Mouse (Mus musculus) stomach, embryonic 15.5 days (tissue): Measurements from ENCODE around the gene Mertk. TPM values are rescaled to one million over a fixed set of nuclear protein-coding genes. Genes with fewer than 3 reads are reported as not detected.
"Not testable (repeated sequence)": the region's sequence is repeated elsewhere in the genome, so short reads cannot be mapped to it uniquely, and the experiment has no call there.

ENCODE experiments used
- ATAC-seq: fragments of 200-750 bp; cut with Nextera tagmentation; 2 replicates; pipeline ENCODE4 v1.8.0; 2017; ENCODE audit warnings: low read depth, moderate number of reproducible peaks, moderate TSS enrichment; ENCODE audit not compliant: insufficient read depth, low FRiP score
- H3K27ac ChIP-seq: fragments of 300-500 bp; sonication (generic); 2 replicates; pipeline ENCODE4 v1.5.1; 2015; ENCODE audit warnings: mild to moderate bottlenecking, inconsistent platforms
- H3K27me3 ChIP-seq: fragments of 300-500 bp; sonication (generic); replicated peaks from 2 replicates; pipeline ENCODE4 v1.6.1; 2015; ENCODE audit warnings: inconsistent platforms
- H3K36me3 ChIP-seq: fragments of 300-500 bp; sonication (generic); 2 replicates; pipeline ENCODE4 v1.6.1; 2015; ENCODE audit warnings: inconsistent platforms
- H3K4me1 ChIP-seq: fragments of 300-500 bp; sonication (generic); 2 replicates; pipeline ENCODE4 v1.6.1; 2015; ENCODE audit warnings: inconsistent platforms
- H3K4me2 ChIP-seq: fragments of 300-500 bp; sonication (generic); 2 replicates; pipeline ENCODE4 v1.6.1; 2015; ENCODE audit warnings: mild to moderate bottlenecking, inconsistent platforms
- H3K4me3 ChIP-seq: fragments of 300-500 bp; sonication (generic); replicated peaks from 2 replicates; pipeline ENCODE4 v1.5.1; 2015; ENCODE audit warnings: inconsistent platforms
- H3K9ac ChIP-seq: fragments of 300-500 bp; sonication (generic); 2 replicates; pipeline ENCODE4 v1.6.1; 2015; ENCODE audit warnings: inconsistent platforms
- H3K9me3 ChIP-seq: fragments of 300-500 bp; sonication (generic); 2 replicates; pipeline ENCODE4 v1.6.1; 2016; ENCODE audit warnings: inconsistent platforms
- WGBS: fragments of 180-500 bp; shearing (Covaris S2); methylation state at CpG from one replicate; pipeline ENCODE4 v1.1.7; 2015; 5-methylcytosine and 5-hydroxymethylcytosine counted together
- polyA plus RNA-seq: library from polyadenylated mRNA; unstranded; fragments of >200 nt; fragmentation: Nextera tagmentation; extraction: Ambion mirVana; gene quantifications from 2 replicates; pipeline ENCODE4 v1.2.1, GENCODE M21; 2015

Mertk gene
- 6.4 TPM in 2 replicates for polyA plus RNA-seq

DNA sequence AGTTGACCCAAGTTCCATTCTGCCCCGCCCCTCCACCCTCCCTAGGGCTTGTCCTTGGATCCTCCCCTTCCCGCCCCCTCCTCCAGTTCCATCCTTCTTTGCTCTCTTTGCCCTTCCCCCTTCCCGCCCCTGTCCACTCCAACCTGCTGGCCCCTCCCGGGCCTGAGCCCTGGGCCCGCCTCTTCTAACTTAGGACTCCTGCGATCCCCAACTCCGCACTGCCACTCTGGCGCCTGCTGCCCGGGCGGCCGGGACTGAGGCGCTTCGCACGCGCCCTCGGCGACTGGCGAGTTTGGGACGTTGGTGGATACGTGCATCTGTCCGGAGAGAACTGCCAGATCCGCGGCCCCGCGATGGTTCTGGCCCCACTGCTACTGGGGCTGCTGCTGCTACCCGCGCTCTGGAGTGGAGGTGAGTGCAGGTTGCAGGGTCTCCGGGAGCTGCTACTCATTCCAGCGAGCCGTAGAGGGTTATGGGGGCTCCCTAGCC is at the start of gene Mertk:
Gene Mertk, plus strand, starts transcription at position 264 of the 489 bp plus-strand sequence.
- peak; percentile 92 for ATAC-seq
- Histone ChIP-seq H3K4me1 (no peaks in the 10 kb centered on the region; the same call in 1 of the 2 replicates), H3K4me3 (peak within 1 kb of the TSS; percentile 75), H3K9ac (peak within 1 kb of the TSS; percentile 77), H3K27ac (peak within 1 kb of the TSS; percentile 93), H3K9me3 (no peaks in the 10 kb centered on the region), H3K4me2 (peak within 1 kb of the TSS; percentile 80), H3K36me3 (no peaks in the 10 kb centered on the region), H3K27me3 (no peaks in the 10 kb centered on the region)
- WGBS = 0% methylated on average over 30 of the region's 30 CpGs

GRCm38 (mm10) chr2:128680661-128681060 is 18.1 kb upstream of the Mertk start:
- Histone ChIP-seq H3K4me3 (no peak overlapping the region), H3K36me3 (peaks cover 23% of the 10 kb centered on the region), H3K4me2 (no peak overlapping the region), H3K4me1 (no peaks in the 10 kb centered on the region), H3K27me3 (no peaks in the 10 kb centered on the region), H3K27ac (no peak overlapping the region), H3K9me3 (no peaks in the 10 kb centered on the region), H3K9ac (no peak overlapping the region)
- ATAC-seq = no peak
- WGBS = 34% methylated on average over 4 of the region's 4 CpGs

DNA sequence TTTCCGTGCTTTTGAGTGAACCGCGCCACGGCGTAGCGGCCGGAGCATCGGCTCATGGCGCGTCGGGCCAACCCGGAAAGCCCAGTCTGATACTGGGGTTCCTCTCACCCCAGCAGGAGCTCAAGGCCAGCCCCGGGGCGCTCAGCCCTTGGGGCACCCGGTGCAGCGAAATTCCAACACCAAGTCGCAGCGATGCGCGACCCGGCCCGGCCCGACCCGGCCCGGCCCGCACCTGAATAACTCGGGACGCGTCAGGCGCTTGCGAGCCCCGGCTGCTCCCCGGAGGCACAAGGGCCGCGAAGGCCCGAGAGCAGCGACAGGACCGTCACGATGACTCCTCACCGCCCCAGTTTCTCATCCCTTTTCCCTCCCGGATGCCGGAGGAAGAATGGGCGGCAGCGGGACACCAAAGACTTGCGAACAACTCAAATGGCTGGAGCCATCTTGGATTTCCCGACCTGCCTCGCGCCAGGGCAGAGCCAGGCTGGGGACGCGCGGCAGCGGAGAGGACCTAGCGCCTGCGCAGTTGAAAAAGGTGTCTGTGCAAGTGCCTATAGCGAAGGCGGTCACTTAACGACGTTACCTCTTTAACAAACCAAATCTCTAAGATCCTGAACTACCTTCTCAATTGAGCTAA is 11.7 kb upstream of the Mertk start, which contains the start of gene Anapc1:
Gene Anapc1, minus strand, starts transcription at position 471 of the 637 bp plus-strand sequence.
- Histone ChIP-seq H3K9ac (peak within 1 kb of the TSS; percentile 88), H3K4me1 (0 out of 2 replicates have a peak, but pooled peaks cover 6% of the 10 kb centered on the region), H3K36me3 (peaks cover 12% of the 10 kb centered on the region), H3K27me3 (no peaks in the 10 kb centered on the region), H3K4me2 (peak within 1 kb of the TSS; percentile 56), H3K9me3 (no peaks in the 10 kb centered on the region), H3K27ac (peak within 1 kb of the TSS; percentile 88), H3K4me3 (peak within 1 kb of the TSS; percentile 92)
- peak; percentile 98 for ATAC-seq
- WGBS = under 1% methylated on average over 56 of the region's 58 CpGs

DNA sequence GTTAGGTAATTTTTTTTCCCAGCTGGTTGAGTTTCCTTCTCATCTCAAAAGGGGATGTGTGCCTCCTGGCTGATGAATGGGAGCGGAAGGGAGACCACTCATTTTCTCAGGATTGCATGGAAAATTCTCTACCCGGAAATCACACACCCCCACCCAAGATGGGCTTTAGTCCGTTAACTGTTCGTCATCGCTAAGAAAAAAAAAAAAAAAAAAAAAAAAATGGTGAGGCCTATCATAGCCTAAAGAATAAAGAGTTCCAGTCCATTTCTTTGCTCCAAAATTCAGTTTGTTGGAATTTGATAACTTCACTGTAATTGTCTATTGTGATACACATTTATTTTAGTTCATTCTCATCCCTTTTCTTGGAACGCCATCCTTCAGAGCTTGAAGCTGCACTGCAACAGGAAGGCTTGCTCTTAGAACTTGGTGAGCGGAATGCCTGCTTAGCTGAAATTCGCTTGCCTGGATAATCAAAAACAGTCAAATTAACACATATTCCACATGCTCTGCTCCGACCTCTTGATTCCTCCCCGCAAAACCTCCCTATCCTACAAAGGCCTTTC is 11.1 kb upstream of the Mertk start:
- Histone ChIP-seq H3K27ac (peak overlapping the region; percentile 88), H3K9ac (peak overlapping the region; percentile 88; the same call in 1 of the 2 replicates), H3K4me3 (peak overlapping the region; percentile 92), H3K4me1 (0 out of 2 replicates have a peak, but pooled peaks cover 6% of the 10 kb centered on the region), H3K9me3 (no peaks in the 10 kb centered on the region), H3K36me3 (peaks cover 9% of the 10 kb centered on the region; the same call in 1 of the 2 replicates), H3K27me3 (no peaks in the 10 kb centered on the region), H3K4me2 (peak overlapping the region; percentile 56)
- peak; percentile 78 for ATAC-seq
- WGBS = 46% methylated on average over 10 of the region's 10 CpGs

GRCm38 (mm10) chr2:128692336-128692735 is 6.4 kb upstream of the Mertk start:
- Histone ChIP-seq H3K9me3 (no peaks in the 10 kb centered on the region), H3K9ac (no peak overlapping the region), H3K27ac (no peak overlapping the region), H3K4me2 (no peak overlapping the region), H3K27me3 (no peaks in the 10 kb centered on the region), H3K36me3 (no peaks in the 10 kb centered on the region), H3K4me3 (no peak overlapping the region), H3K4me1 (no peaks in the 10 kb centered on the region)
- 65% methylated on average over 14 of the region's 14 CpGs for WGBS
- ATAC-seq = no peak

DNA sequence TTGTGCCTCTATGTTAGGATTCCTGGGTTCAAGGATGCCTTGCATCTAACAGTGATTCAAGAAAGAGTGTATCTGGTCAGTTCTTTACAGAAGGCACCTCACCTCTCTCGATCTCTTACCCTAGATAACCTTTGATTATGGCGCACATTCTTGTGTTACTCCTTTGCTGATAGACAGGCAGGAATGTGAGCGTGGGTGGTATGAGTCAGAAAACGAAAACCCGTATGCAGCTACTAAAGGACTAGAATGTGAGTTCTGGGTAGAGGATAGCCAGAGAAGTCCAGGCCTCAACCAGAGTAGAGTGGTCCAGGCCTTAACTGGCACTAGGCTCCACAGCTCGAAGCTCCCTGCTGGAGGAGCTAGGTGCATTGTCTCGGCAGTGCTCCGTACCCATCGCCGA is 6.0 kb upstream of the Mertk start:
- Histone ChIP-seq H3K27me3 (no peaks in the 10 kb centered on the region), H3K27ac (no peak overlapping the region), H3K9me3 (no peaks in the 10 kb centered on the region), H3K4me2 (no peak overlapping the region), H3K4me1 (no peaks in the 10 kb centered on the region), H3K9ac (no peak overlapping the region), H3K4me3 (no peak overlapping the region), H3K36me3 (no peaks in the 10 kb centered on the region)
- no peak for ATAC-seq
- 79% methylated on average over 10 of the region's 10 CpGs for WGBS

DNA sequence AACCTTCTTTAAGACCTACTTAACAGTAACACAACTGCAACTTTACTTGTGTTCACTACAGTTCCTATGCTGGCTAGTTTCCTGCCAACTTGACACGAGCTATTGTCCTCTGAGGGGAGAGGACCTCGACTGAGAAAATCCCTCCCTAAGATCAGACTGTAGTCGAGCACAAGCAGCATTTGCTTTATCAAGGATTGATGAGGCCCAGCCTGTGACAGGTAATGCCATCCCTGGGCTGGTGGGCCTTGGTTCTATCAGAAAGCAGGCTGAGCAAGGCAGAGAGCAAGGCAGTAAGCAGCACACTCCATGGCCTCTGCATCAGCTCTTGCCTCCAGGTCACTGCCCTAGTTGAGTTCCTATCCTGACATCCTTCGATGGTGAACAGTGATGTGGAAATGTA is 5.5 kb upstream of the Mertk start:
- Histone ChIP-seq H3K36me3 (no peaks in the 10 kb centered on the region), H3K27ac (no peak overlapping the region), H3K4me1 (no peaks in the 10 kb centered on the region), H3K9ac (no peak overlapping the region), H3K27me3 (no peaks in the 10 kb centered on the region), H3K4me3 (no peak overlapping the region), H3K4me2 (no peak overlapping the region), H3K9me3 (no peaks in the 10 kb centered on the region)
- 56% methylated on average over 4 of the region's 4 CpGs for WGBS
- ATAC-seq = no peak

- H3K4me1 ChIP-seq, H3K4me2 ChIP-seq, ATAC-seq, H3K9ac ChIP-seq, H3K4me3 ChIP-seq, H3K36me3 ChIP-seq, H3K27ac ChIP-seq, H3K27me3 ChIP-seq, H3K9me3 ChIP-seq: not testable (repeated sequence)
- 97% methylated on average over 2 of the region's 3 CpGs for WGBS
These were observed 4.9 kb upstream of the Mertk start for GRCm38 (mm10) chr2:128693828-128694227.

DNA sequence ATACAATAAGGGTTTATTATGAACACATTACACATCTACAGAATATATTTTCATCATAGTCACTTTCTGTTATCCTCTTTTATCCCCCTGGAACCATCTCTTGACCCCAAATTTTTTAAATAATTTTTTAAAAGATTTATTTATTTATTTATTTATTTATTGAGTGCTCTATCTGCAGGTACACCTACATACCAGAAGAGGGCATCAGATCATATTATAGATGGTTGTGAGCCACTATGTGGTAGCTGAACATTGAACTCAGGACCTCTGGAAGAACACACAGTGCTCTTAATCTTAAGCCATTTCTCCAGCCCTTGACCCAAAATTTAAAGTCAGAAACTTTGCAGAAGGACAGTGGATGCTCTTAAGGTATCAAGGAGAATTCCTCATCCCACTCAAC is 4.2 kb upstream of the Mertk start:
- Histone ChIP-seq H3K27ac (no peak overlapping the region), H3K27me3 (no peaks in the 10 kb centered on the region), H3K9me3 (no peaks in the 10 kb centered on the region), H3K4me1 (no peaks in the 10 kb centered on the region; the same call in 1 of the 2 replicates), H3K36me3 (no peaks in the 10 kb centered on the region), H3K4me2 (no peak overlapping the region), H3K4me3 (no peak overlapping the region), H3K9ac (no peak overlapping the region)
- no peak for ATAC-seq

DNA sequence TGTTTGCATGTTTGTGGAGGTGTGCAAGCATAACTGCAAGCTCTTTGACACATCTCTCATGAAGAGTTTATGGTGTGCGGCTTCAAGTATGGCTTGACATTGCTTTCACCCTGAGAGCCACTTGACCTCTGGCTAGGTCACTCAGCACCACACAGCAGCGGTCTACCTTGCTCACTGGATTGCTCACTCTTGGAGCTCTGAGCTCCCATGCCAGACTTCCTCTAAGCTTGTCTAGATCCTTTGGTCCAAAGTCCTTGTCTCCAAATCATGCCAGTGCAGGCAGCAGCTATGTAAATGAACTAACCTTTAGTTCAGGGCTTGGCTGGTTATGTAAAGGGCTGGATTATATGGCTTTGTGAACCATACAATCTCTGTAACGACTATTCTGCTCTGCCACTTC is 2.3 kb upstream of the Mertk start:
- H3K4me3 ChIP-seq = no peak overlapping the region
- ATAC-seq = no peak
- H3K36me3 ChIP-seq = no peaks in the 10 kb centered on the region
- WGBS = 72% methylated on average over 3 of the region's 3 CpGs
- H3K27me3 ChIP-seq = no peaks in the 10 kb centered on the region
- no peaks in the 10 kb centered on the region for H3K9me3 ChIP-seq
- H3K9ac ChIP-seq = no peak overlapping the region
- H3K27ac ChIP-seq = no peak overlapping the region
- H3K4me1 ChIP-seq = no peaks in the 10 kb centered on the region; the same call in 1 of the 2 replicates
- no peak overlapping the region for H3K4me2 ChIP-seq

DNA sequence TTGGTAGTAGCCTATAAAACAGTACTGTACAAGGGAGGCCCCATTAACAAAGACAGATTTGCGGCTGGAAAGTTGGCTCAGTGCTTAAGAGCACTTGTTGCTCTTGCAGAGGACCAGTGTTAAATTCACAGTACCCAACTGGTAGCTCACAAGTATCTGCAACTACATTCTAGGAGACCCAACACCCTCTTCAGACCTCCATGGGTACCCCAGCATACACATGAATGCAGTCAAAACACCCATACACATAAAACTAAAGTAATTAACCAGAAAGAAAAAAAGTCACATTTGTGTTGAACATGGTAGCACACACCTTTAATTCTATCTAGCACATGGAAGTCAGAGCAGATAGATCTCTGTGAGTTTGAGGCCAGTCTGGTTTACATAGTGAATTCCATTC is 1.7 kb upstream of the Mertk start:
- no peak overlapping the region for H3K4me2 ChIP-seq
- no peak overlapping the region for H3K4me3 ChIP-seq
- no peaks in the 10 kb centered on the region for H3K36me3 ChIP-seq
- no peak overlapping the region for H3K27ac ChIP-seq
- H3K9ac ChIP-seq = no peak overlapping the region
- 97% methylated on average over 1 of the region's 1 CpGs for WGBS
- H3K9me3 ChIP-seq = no peaks in the 10 kb centered on the region
- no peaks in the 10 kb centered on the region; the same call in 1 of the 2 replicates for H3K4me1 ChIP-seq
- ATAC-seq = no peak
- no peaks in the 10 kb centered on the region for H3K27me3 ChIP-seq

GRCm38 (mm10) chr2:128697566-128697965 is 1.2 kb upstream of the Mertk start:
- H3K27me3 ChIP-seq = no peaks in the 10 kb centered on the region
- WGBS = 41% methylated on average over 5 of the region's 5 CpGs
- H3K36me3 ChIP-seq = no peaks in the 10 kb centered on the region
- no peaks in the 10 kb centered on the region; the same call in 1 of the 2 replicates for H3K4me1 ChIP-seq
- H3K9ac ChIP-seq = no peak overlapping the region
- peak overlapping the region; percentile 93; the same call in 1 of the 2 replicates for H3K27ac ChIP-seq
- H3K9me3 ChIP-seq = no peaks in the 10 kb centered on the region
- no peak for ATAC-seq
- H3K4me3 ChIP-seq = peak overlapping the region; percentile 75
- peak overlapping the region; percentile 80 for H3K4me2 ChIP-seq
